Mouse (Mus musculus): Measurements from ENCODE around the gene Cd52.
"Not testable (repeated sequence)": the region's sequence is repeated elsewhere in the genome, so short reads cannot be mapped to it uniquely, and the experiment has no call there.

The Cd52 gene

DNA sequence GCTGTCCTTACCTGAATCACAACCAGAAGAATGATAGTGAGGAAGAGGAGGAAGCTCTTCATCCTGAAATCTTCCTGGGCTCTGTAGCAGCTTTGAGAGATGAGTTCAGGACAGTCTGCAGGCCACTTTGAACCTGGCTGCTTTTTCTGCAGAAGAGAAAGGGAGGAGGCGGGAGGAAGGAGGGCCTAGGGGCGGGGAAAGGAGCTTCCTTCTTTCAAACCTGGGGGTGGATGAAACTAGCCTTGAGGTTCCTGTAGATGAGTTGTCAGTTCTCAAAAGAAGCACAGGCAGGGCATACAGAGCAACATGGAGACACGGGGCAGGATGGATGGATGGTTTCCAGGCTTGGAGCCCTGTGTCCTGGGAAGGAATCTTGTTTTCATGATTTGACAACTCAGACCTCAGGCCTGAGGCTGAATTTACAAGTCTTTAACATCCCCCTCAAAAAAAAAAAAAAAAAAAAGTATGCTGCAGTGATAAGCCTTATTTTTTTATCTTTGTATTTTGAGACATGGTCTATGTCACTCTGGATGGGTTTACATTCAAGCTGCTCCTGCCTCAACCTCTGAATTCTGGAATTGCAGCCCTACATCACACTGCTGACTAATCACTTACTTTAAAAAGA lies at the start of gene Cd52:
TSS of gene Cd52 (minus strand) at position 160 of the 625 bp plus-strand sequence.
- DNase-seq: peak; percentile 77 to 83

GRCm38 (mm10) chr4:134144297-134144696 lies 49.4 kb upstream of the Cd52 start:
- DNase-seq: not testable (repeated sequence)

GRCm38 (mm10) chr4:134138857-134139256 lies 44.0 kb upstream of the Cd52 start:
- no peak for DNase-seq

DNA sequence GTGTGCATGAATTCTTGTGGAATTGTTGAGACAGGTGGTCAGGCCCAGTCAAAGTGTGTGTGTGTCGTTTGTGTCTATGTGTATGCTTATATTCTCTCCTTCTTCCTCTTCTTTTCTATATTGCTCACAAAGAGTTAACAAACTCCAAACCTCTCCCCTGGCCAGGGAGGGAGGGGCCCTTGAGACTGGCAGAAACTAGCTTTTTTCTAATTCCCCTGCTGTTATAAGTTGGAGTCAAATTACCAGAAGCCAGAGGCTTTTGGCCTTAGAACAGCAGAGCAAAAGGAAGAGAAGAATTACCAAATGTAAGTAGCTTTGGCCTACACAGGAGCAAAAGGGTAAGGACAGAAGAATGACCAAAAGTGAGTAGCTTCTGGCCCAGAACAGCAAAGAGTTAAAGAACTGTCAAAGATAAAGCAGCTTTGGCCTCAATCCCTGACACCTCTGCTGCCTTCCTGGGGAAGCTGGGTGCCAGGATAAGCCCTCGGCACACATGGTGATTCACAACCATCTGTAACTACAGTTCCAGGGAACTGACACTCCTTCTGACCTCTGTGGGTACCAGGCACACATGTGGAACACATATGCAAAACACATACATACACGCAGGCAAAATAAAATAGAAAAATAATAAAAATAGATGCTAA lies 41.5 kb upstream of the Cd52 start:
- no peak for DNase-seq

DNA sequence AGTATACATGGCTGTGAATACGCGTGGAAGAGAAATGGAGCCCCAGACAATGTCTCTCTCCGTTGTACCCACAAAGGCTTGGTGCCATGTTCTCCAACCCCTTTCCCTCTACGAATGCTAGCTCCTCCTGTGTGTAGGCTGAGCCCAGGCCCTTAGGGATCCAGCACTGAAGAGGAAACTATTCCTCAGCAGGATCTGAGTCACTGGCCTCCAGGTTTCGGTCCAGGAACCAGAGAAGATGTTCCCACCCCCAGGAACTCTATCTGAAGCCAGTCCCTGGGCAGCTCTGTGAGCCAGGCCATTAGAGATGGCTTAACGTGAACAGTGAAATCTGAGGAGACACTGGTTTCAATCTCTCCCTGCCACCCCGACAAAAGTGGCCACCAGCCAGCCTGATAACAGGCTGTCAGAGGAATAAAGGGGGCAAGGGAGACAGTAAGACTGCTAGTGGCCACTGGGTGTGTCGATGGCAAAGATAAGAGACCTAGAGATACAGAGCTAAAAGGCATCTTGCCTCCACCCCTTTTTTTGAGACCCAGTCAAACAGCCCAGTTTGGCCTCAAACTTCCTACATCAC lies 37.7 kb upstream of the Cd52 start:
- no peak for DNase-seq

DNA sequence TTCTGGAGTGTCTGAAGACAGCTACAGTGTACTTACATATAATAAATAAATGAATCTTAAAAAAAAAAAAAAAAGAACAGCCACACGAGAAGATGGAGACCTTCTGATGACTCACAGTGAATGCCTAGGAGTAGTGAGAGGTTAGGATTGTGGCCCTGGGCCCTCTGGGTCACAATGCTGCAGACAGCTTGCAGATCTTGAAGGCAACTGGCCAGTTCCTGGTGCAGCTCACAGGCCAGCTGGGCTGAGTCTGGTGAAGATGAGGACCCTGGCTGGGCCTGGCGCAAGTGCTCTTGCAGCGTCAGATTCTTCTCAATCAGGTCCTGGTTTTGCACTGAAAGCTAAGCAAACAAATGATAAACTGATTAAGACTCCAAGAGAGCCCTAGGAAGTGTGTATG lies 37.2 kb upstream of the Cd52 start:
- DNase-seq: no peak

DNA sequence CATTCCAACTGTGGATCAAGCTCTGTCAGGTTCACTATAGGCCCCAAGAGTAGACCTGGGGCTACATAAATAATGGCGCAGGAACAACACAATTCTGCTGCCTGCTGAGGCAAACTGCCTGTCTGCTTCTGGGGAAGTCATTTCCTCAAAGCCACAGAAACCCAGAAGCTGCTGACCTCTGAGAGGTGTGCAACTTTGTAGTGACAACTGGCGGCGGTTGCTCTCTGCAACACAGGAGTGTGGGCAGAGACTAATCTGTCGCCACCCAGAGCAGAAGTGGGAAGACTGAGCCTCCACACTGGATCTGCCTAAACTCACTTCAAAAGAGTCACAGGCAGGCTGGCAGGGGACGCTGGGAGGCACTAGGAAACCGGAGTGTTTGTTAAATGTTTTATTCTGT lies 34.6 kb upstream of the Cd52 start:
- no peak for DNase-seq

GRCm38 (mm10) chr4:134128983-134129362 lies 34.1 kb upstream of the Cd52 start:
- no peak for DNase-seq

- DNase-seq: peak; percentile 86 to 87
These were observed 33.5 kb upstream of the Cd52 start, which contains the start of gene Sh3bgrl3 for GRCm38 (mm10) chr4:134128221-134128982. TSS of gene Sh3bgrl3 (minus strand) at chr4:134128789.

GRCm38 (mm10) chr4:134127793-134128192 lies 32.9 kb upstream of the Cd52 start:
- no peak for DNase-seq

DNA sequence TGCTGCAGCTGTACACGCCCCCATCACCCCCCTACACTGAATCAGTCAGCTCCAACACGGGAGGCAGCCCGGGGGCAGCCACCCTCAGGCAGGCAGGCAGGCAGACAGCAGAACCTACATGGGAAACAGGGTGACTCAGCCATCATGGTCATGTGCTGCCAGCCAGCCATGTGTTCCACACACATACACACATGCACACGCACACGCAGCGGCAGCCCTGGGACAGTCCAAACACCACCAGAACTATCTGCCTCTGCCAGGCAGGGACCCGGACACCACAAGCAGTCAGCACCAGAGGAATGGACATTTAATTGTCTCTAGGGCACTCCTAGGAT lies 32.2 kb upstream of the Cd52 start:
- DNase-seq: no peak

DNA sequence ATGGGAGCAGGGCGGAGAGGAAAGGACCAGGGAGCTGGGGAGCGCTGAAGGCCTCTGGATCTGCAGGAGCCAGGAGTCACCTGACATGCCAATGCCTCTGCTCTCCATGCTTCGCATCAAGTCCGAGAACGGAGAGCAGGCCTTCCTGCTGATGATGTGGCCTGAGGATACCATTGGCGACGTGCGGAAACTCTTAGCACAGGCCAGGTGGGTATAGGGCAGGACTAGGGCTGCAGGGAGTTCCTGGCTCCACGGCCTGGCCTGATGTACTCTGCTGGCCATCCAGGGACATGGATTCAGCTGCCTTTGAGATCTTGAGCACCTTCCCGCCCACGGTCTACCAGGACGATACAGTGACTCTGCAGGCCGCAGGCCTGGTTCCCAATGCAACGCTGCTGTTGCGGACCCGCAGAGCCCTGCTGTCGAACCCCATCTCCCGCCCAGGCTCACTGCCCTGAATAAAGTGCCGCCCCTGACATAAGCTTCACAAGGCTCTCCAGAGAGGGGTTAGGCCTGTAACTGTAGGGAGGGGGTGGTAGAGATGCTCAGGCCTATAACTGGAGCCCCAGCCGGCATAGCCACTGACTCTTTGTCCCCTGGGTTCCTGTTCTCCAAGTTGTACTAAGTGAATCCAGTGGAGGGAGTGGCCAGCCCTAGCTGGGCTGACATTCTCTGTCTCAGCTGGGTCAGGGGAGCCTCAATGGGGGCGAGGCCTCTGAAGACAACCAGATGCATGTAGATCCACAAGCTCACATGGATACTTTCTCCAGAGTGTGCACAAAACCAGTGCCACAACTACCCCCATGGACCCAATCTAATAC lies 31.6 kb upstream of the Cd52 start:
- no peak for DNase-seq

- DNase-seq: no peak
These were observed 30.6 kb upstream of the Cd52 start for GRCm38 (mm10) chr4:134125383-134126060.

- peak; percentile 55 to 69 for DNase-seq
These were observed 29.0 kb upstream of the Cd52 start for GRCm38 (mm10) chr4:134123680-134124551.

- DNase-seq: no peak
These were observed 28.3 kb upstream of the Cd52 start for GRCm38 (mm10) chr4:134123147-134123546.

DNA sequence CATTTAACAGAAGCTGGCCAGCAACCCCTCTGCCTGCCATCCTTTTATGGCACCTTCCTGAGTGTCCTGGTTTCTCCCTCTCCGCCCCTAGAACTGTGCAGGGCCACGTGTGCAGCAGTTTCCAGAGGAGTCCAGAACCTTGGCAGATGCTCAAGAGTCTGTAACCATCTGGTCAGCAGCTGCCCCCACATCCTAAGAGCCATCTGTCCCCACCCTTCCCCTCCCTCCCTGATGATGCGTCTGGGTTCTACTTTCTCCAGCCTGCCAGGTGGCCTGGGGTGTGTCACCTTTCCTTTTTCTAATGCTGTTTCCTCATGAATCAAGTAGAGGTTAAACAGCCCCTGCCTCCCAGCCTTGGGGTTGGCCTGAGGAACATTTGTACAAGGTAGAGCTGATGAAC lies 27.4 kb upstream of the Cd52 start:
- DNase-seq: no peak

DNA sequence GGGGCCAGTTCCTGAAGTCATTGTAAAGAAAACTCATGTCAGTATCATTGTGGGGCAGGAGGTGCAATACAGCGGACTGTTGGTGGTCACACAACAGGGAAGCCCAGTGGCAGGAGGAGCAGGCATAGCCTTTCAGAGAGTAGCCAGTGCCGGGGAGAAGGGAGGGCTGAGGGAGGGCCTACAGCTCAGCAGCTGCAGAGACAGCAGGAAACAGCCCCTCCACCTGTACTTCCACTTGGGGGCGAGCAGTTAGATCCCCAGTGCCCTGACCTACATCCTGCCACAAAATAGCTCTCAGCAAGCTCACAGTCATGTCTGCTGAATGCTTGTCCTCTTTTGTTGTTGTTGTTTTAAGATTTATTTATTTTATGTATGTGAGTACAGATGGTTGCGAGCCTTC lies 26.7 kb upstream of the Cd52 start:
- peak; percentile 54 to 64 for DNase-seq

GRCm38 (mm10) chr4:134120916-134121315 lies 26.0 kb upstream of the Cd52 start:
- no peak for DNase-seq

- DNase-seq: peak in 1 of 2 experiments; percentile 44
These were observed 25.4 kb upstream of the Cd52 start for GRCm38 (mm10) chr4:134120192-134120805.

DNA sequence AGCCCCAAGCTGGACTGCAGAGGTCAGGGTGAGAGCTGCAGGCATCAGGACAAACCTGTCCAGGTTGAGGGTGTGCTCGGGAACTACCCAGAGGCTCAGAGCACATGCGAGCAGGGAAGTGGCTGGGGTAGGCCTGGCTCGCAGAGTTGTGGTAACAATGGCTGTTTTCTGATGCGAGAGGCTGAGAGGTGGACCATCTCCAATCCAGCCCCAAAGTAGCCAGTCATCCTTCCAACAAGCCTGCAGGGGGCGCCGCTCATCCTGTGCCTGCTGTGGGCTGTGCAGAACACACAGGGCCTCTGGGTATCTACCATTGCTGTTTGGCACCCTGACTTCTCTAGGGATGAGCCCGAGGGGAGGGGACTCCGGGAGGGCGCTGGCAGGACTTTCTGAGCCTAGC lies 24.8 kb upstream of the Cd52 start:
- DNase-seq: peak in 1 of 2 experiments; percentile 58

DNA sequence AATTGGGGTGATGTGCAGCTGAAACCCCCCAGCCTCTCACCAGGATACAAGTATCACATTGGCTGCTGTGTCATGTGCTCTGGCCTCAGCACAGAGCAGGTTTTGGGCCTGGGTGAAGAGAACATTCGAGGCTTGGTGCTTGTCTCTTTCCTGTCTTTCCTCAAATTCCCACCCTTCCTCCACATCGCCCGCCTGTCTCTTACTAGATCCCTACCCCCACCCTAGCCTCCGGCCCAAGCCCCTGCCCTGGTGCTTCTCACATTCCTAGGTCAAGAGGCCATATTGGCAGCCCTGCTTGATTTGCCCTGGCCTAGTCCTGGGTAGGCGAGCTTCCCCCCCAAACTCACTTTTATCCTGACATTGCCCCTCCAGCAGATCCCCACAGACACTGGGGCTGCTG lies 24.2 kb upstream of the Cd52 start:
- no peak for DNase-seq
